Mouse (Mus musculus) olfactory bulb, adult 2 months (tissue): Measurements from ENCODE around the gene Exoc3.

Experiments
- CTCF ChIP-seq: fragments of 200-500 bp; IDR thresholded peaks from 2 replicates; pipeline ENCODE4 v1.5.1; 2012; ENCODE audit warnings: low read depth, mild to moderate bottlenecking, low read length, moderate library complexity; ENCODE audit not compliant: insufficient read depth
- POLR2A ChIP-seq: fragments of 200-500 bp; IDR thresholded peaks from 2 replicates; pipeline ENCODE4 v1.6.1; 2012; ENCODE audit warnings: mild to moderate bottlenecking, low read depth, low read length, moderate library complexity; ENCODE audit not compliant: insufficient read depth

DNA sequence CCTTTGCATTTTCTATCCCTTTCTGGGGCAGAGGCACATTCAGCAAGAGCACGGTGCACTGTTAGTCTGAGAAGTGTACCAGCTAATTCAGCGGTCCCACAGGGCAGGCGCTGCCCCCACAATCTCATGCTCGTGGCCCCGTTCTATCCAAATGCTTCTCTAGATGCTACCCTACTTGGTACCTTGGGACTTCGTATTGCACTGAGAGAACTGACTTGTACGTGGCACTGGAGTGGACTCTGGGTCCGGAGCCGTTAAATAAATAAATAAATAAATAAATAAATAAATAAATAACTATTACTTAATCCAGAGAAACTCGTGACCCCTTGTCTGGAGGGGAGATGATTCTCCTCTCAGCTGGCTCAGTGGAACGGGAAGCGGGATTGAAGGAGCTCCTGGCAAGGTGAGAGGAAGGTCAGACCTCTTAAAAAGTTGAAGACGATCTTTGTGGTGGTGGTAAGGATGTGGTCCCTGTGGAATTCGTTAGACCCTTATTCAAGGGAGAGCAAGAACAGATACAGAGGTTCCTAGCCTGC is 86.7 kb downstream of the Exoc3 start:
- TF ChIP-seq POLR2A (no peak), CTCF (no peak)
